Mouse (Mus musculus): ENCODE measurements around the gene Grm3. TPM values are rescaled to one million over a fixed set of nuclear protein-coding genes. Genes with fewer than 3 reads are reported as not detected.

Grm3 gene
- polyA plus RNA-seq, 1 experiment from 2014 or later = 50.6 TPM

DNA sequence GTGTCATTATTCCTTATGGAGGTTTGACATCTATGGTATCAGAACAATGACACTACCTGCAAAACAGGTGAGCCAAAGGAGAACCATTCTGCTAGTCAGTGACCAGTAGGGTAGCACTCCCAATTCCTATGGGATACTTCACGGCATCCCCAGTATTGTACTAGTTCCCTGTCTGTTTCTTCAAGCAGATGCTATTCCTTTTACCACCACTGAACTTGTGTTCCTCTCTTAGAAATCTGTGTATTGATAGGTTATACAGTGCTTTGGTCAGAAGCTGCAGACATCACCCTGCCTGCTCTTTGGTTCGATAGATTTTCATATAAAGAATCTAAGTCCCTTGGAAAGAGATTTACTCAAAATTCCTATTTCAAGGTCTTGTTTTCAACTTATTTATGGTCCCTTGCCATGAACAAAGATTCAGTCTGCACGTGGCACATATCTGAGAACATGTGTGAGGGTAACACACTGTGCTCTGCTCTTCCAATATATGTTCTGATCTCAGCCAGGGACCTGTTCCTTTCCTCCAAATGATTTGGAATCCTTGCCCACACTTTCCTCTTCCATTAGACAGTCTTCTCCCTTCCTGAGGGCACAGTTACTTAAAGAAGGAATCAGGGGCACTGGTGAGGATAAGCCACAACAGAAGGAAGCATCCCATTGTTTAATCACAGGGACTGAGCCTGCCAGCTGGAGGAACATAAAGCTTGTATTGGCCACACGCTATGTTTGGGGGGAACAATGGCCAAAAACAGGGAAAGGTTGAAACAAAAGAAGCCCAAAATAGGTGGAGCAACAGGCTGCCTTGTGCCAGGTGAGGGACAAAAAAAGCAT is 102.5 kb downstream of the Grm3 start:
- WGBS = 41% methylated on average over 4 of the region's 4 CpGs
- Histone ChIP-seq H3K36me3 (no peaks in the 10 kb centered on the region), H3K9me3 (replicated peaks) (no peaks in the 10 kb centered on the region), H3K4me1 (peaks cover 14% of the 10 kb centered on the region), H3K27me3 (replicated peaks) (no peaks in the 10 kb centered on the region), H3K4me2 (peak overlapping the region; percentile 31), H3K27ac (replicated peaks) (peak overlapping the region; percentile 63), H3K9ac (replicated peaks) (no peak overlapping the region), H3K4me3 (replicated peaks) (no peak overlapping the region)
- peak; percentile 51 for ATAC-seq (ENCODE audit: low FRiP score)

DNA sequence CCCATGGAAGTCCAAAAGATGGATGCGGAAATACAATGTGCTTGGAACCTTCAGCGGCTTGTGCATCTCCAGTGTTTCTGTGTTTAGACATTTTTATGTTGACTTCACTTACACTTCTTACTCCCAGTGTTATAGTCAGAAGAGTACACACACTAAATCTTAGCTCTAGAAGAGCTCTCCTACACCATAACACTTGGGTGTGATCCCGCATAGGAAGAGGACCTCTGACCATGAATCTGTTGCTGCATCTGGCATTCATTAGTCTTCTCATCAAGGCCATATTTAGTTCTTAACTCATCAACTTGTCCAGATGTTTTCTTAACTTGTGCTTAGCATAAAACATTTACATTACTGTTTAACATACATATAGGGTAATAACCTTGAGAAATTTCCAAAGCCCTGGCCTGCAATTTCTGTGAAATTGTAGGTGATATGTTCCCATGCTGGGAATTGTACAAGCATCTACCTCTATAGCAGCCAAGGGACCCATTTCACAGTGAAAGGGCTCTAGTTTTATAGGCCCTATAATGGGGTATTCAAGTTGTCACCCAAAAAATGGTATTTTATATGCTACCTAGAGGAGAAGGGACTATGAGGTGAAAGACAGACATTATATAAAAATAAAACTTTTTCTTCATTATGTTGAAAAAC is 103.4 kb downstream of the Grm3 start:
- H3K9me3 ChIP-seq (replicated peaks) = no peaks in the 10 kb centered on the region
- no peak overlapping the region for H3K4me2 ChIP-seq
- H3K9ac ChIP-seq (replicated peaks) = no peak overlapping the region
- 91% methylated on average over 3 of the region's 3 CpGs for WGBS
- H3K27ac ChIP-seq (replicated peaks) = no peak overlapping the region
- H3K27me3 ChIP-seq (replicated peaks) = no peaks in the 10 kb centered on the region
- no peaks in the 10 kb centered on the region for H3K36me3 ChIP-seq
- H3K4me1 ChIP-seq = peaks cover 14% of the 10 kb centered on the region
- ATAC-seq (ENCODE audit: low FRiP score) = no peak
- H3K4me3 ChIP-seq (replicated peaks) = no peak overlapping the region

DNA sequence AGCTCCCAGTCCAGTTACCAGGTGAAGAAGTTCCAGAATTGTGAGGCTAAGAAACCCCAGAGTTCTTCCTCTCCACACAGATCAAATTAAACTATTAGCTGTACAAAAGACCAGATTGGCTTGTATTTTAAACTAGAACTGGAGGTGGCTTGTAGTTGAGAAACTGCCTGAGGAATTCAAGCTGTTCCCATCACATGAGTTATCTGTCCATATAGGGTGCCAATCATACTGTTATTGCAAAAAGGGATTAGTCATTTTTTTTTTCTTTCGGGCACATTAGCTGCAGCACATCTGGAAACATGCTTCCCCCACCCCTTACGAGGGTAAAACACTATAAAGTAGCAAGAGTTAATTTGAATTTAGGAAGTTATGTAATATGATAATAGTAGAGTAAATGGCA is 145.9 kb downstream of the Grm3 start:
- no peaks in the 10 kb centered on the region for H3K4me1 ChIP-seq
- H3K4me2 ChIP-seq = no peak overlapping the region
- ATAC-seq (ENCODE audit: low FRiP score) = no peak
- no peak overlapping the region for H3K4me3 ChIP-seq (replicated peaks)
- H3K27me3 ChIP-seq (replicated peaks) = no peaks in the 10 kb centered on the region
- H3K9ac ChIP-seq (replicated peaks) = no peak overlapping the region
- no peaks in the 10 kb centered on the region for H3K36me3 ChIP-seq
- no peaks in the 10 kb centered on the region for H3K9me3 ChIP-seq (replicated peaks)
- no peak overlapping the region for H3K27ac ChIP-seq (replicated peaks)
- 90% methylated on average over 2 of the region's 2 CpGs for WGBS

DNA sequence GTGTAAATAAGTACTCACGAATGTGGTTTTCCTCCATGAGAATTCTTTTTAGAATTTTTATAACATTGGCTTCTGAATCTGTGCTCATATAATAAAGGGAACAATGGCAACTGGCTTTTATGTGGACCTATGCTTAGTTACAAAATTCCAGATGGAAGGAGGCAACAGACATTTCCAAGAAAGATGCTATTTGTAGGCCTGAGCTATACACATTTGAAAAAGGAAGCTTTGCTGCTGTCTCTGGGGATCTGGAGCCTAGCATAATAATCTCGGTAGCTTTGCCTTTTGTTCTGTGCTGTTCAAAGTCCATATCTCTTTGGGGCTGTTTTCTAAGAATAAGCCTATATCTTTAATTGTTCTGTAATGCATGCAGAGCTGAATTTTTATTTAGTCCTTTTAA is 146.4 kb downstream of the Grm3 start:
- no peak overlapping the region for H3K27ac ChIP-seq (replicated peaks)
- H3K4me3 ChIP-seq (replicated peaks) = no peak overlapping the region
- no peak for ATAC-seq (ENCODE audit: low FRiP score)
- no peak overlapping the region for H3K9ac ChIP-seq (replicated peaks)
- no peaks in the 10 kb centered on the region for H3K36me3 ChIP-seq
- no peaks in the 10 kb centered on the region for H3K4me1 ChIP-seq
- H3K4me2 ChIP-seq = no peak overlapping the region
- no peaks in the 10 kb centered on the region for H3K27me3 ChIP-seq (replicated peaks)
- H3K9me3 ChIP-seq (replicated peaks) = no peaks in the 10 kb centered on the region
- 66% methylated on average over 2 of the region's 2 CpGs for WGBS

DNA sequence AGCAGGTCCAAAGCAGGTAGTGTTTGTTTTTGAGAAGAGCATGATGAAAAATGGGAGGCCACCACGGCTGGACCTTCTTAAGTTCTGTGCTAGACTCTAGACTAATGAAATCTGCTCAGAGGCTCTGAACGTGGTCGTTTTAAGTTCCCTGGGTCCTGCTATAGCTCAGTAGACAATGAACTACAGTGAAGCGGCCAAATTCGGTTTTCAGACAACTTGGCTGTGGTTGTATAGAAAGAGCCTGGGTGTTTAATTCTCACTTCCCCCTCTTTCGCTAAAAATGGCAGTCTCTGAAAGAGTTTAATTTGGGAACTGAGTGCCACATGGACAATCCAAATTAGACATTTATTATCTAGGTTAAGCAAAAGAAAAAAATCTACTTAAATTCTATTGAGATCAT is 154.0 kb downstream of the Grm3 start:
- Histone ChIP-seq H3K27me3 (replicated peaks) (no peaks in the 10 kb centered on the region), H3K36me3 (peaks cover 16% of the 10 kb centered on the region), H3K4me2 (no peak overlapping the region), H3K4me1 (no peaks in the 10 kb centered on the region), H3K9ac (replicated peaks) (no peak overlapping the region), H3K4me3 (replicated peaks) (no peak overlapping the region), H3K27ac (replicated peaks) (no peak overlapping the region), H3K9me3 (replicated peaks) (no peaks in the 10 kb centered on the region)
- no peak for ATAC-seq (ENCODE audit: low FRiP score)
- 79% methylated on average over 6 of the region's 6 CpGs for WGBS

DNA sequence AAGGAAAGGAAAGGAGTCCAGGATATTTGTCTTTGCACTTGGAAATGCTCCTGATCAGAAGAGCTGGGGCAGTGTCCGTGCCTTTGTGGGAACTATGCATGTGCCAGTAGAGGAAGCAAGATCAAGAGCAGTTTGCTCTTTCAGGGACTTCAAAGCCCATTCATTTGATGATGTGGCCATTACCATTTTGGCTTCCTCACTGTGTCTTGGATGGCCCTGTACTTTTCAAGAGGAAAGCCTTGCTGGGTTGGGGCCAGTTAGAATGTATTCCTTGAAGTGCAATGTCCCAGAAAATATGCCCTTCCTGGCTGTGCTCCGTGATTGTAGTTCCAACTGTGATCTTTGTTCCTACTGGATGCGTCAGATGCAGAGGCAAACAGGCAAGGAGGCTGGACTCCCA is 167.3 kb downstream of the Grm3 start:
- Histone ChIP-seq H3K27ac (replicated peaks) (no peak overlapping the region), H3K36me3 (no peaks in the 10 kb centered on the region), H3K4me2 (no peak overlapping the region), H3K9me3 (replicated peaks) (no peaks in the 10 kb centered on the region), H3K4me1 (no peaks in the 10 kb centered on the region), H3K9ac (replicated peaks) (no peak overlapping the region), H3K27me3 (replicated peaks) (no peaks in the 10 kb centered on the region), H3K4me3 (replicated peaks) (no peak overlapping the region)
- WGBS = 21% methylated on average over 3 of the region's 3 CpGs
- peak; percentile 86 for ATAC-seq (ENCODE audit: low FRiP score)

DNA sequence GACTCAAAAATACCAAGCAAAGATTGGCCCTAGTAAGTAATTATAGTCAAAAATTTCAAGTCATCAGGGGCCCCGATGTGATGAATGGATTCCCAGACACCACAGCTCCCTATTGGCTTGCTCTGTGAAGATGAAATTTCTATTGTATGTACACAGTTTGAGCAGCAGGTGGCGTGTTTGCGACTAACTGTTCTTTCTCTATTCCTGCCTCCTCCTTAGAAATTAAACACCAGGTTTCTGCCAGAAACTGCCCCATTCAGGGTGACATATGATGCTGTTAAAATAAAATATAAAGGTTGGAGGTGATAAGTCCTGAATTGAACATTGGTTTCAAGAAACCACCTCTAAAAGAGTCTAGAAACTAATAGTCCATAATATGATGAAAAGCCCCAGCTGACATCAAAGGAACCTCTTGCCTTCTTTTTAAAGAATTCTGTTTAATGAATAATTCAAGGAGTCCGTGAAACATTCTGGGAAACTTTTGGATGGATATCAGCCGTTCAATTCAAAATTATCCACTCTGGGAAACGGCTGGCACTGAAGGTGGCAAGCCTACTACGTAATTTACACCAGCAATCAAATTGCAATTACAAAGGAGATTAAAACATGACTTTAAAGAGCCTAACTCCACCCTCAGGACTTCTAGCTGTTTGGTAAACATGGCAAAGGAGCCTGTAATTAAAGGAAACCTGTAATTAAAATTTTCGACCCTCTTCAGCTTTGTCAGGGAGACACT is 184.0 kb downstream of the Grm3 start:
- no peaks in the 10 kb centered on the region for H3K9me3 ChIP-seq (replicated peaks)
- H3K36me3 ChIP-seq = no peaks in the 10 kb centered on the region
- no peak overlapping the region for H3K4me3 ChIP-seq (replicated peaks)
- 17% methylated on average over 8 of the region's 8 CpGs for WGBS
- no peaks in the 10 kb centered on the region for H3K4me1 ChIP-seq
- no peak overlapping the region for H3K4me2 ChIP-seq
- no peaks in the 10 kb centered on the region for H3K27me3 ChIP-seq (replicated peaks)
- H3K27ac ChIP-seq (replicated peaks) = no peak overlapping the region
- H3K9ac ChIP-seq (replicated peaks) = no peak overlapping the region
- peak; percentile 83 for ATAC-seq (ENCODE audit: low FRiP score)

DNA sequence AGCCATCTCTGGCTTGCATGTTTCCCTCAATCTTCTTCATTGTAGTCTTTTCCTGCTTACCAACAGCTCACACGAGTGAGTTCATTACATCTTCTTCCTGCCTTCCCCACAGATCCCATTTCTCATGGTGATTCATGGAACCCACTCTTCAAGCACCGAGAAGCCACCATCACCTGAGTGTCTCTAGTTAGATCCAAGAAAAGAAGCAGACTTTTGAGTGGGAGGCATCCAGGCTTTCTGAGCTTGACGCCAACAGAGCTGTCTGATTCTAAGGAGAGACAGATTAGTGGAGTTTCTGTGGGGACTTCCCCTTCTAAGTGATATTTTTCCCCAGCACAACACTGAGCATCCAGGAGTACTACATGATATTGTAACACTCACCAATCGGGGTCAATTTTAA is 199.5 kb downstream of the Grm3 start:
- Histone ChIP-seq H3K36me3 (no peaks in the 10 kb centered on the region), H3K4me2 (no peak overlapping the region), H3K27me3 (replicated peaks) (no peaks in the 10 kb centered on the region), H3K4me3 (replicated peaks) (no peak overlapping the region), H3K9ac (replicated peaks) (no peak overlapping the region), H3K4me1 (no peaks in the 10 kb centered on the region), H3K27ac (replicated peaks) (no peak overlapping the region), H3K9me3 (replicated peaks) (no peaks in the 10 kb centered on the region)
- WGBS = 89% methylated on average over 4 of the region's 4 CpGs
- no peak for ATAC-seq (ENCODE audit: low FRiP score)

DNA sequence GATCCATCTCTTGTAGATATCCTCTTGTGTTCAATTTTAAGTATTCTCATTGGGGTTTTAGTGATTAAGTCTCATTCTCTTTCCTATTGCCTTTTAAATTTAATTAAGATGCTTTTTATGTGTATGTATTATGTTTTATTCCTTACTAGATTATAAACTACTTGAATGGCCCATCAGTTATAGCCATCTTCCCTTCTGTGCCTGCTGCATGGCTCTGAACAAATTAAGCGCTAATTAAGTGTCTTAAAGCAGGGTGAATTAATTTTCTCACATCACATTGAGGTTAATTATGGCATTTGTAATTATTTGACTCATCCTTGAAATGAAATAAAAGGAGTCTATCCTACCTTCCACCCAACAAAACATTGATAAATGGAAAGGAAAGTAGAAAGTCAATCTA is 213.9 kb downstream of the Grm3 start:
- Histone ChIP-seq H3K27ac (replicated peaks) (no peak overlapping the region), H3K4me2 (no peak overlapping the region), H3K9me3 (replicated peaks) (no peaks in the 10 kb centered on the region), H3K4me1 (no peaks in the 10 kb centered on the region), H3K9ac (replicated peaks) (no peak overlapping the region), H3K36me3 (no peaks in the 10 kb centered on the region; the same call in 1 of the 2 replicates), H3K27me3 (replicated peaks) (no peaks in the 10 kb centered on the region), H3K4me3 (replicated peaks) (no peak overlapping the region)
- ATAC-seq (ENCODE audit: low FRiP score) = no peak
- WGBS = 80% methylated on average over 1 of the region's 1 CpGs

DNA sequence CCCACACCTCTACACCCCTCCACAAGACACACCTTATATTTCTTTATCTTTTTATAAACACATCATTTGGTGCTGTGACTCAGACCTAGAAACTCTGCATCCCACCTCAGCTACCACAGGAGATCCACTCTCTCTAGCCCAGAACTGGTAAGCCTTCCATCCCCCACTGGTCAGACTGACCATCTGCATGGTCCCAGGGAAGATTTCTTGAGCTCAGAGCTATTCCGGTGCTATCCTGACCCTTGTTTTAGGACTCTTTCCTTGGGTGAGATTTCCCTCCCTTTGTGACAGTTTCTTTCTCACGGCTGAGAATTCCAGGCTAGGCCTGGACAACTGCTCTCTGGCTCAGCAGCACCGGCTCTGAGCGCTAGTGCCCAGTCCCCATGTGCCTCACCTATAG is 227.7 kb downstream of the Grm3 start:
- H3K4me1 ChIP-seq = no peaks in the 10 kb centered on the region
- no peak for ATAC-seq (ENCODE audit: low FRiP score)
- H3K4me2 ChIP-seq = no peak overlapping the region
- no peak overlapping the region for H3K27ac ChIP-seq (replicated peaks)
- no peaks in the 10 kb centered on the region for H3K27me3 ChIP-seq (replicated peaks)
- H3K36me3 ChIP-seq = no peaks in the 10 kb centered on the region
- H3K9ac ChIP-seq (replicated peaks) = no peak overlapping the region
- WGBS = 72% methylated on average over 4 of the region's 4 CpGs
- H3K4me3 ChIP-seq (replicated peaks) = no peak overlapping the region
- no peaks in the 10 kb centered on the region for H3K9me3 ChIP-seq (replicated peaks)

DNA sequence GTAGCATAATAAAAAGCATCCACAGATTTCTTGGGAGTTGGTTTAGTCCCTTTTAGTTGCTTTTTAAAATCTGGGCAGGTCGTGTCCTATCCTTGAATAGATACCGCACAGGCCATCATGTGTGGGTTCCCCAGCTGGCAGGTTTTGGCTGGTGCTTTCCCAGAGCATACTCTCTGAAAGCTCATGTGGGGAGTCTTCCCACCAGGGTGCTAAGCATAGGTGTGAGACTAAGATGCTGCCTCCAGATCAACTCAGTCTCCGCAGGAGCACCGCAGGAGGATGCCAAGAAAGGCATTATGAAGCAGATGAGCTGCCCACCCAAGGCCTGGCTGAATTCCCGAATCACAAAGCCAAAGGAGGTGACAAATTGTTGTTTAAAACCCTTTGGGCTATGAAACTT is 229.5 kb downstream of the Grm3 start:
- H3K9ac ChIP-seq (replicated peaks) = no peak overlapping the region
- H3K4me2 ChIP-seq = no peak overlapping the region
- H3K27me3 ChIP-seq (replicated peaks) = no peaks in the 10 kb centered on the region
- ATAC-seq (ENCODE audit: low FRiP score) = no peak
- H3K36me3 ChIP-seq = no peaks in the 10 kb centered on the region
- WGBS = 34% methylated on average over 5 of the region's 5 CpGs
- H3K9me3 ChIP-seq (replicated peaks) = no peaks in the 10 kb centered on the region
- no peak overlapping the region for H3K27ac ChIP-seq (replicated peaks)
- no peaks in the 10 kb centered on the region for H3K4me1 ChIP-seq
- H3K4me3 ChIP-seq (replicated peaks) = no peak overlapping the region

DNA sequence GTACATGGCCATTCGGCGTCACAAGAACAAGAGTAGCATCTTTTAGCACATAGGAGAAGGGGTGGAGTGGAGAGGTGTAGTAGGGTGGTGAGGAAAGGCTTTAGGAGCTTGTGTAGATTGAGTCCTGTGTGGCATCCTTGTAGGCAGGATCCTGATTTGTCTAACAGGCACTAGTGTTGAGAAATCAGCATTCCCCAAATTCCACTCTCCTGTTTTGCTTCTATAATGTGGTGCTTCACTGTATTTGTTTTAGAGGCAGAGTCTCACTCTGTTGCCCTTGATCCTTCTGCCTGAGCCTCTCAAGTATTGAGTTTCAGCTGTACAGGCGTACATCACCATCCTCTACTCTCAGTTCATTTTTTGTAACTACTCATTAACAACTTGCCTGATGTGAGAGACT is 247.4 kb downstream of the Grm3 start:
- Histone ChIP-seq H3K27me3 (replicated peaks) (no peaks in the 10 kb centered on the region), H3K9ac (replicated peaks) (no peak overlapping the region), H3K4me1 (no peaks in the 10 kb centered on the region), H3K4me2 (no peak overlapping the region), H3K27ac (replicated peaks) (no peak overlapping the region), H3K9me3 (replicated peaks) (no peaks in the 10 kb centered on the region), H3K4me3 (replicated peaks) (no peak overlapping the region), H3K36me3 (no peaks in the 10 kb centered on the region)
- WGBS = 89% methylated on average over 3 of the region's 3 CpGs
- ATAC-seq (ENCODE audit: low FRiP score) = no peak

Data from neural tube, embryonic 15.5 days (tissue).